Mouse (Mus musculus) neural tube, embryonic 15.5 days (tissue): ENCODE results near the gene Prex1. TPM values are rescaled to one million over a fixed set of nuclear protein-coding genes. Genes with fewer than 3 reads are reported as not detected.
A peak's percentile ranks its signal among the peaks of the same experiment; 100 is the strongest.

Experiments
- ATAC-seq: fragments of 200-750 bp; cut with Nextera tagmentation; 2 replicates; pipeline ENCODE4 v1.8.0; 2017; ENCODE audit warnings: mild to moderate bottlenecking, moderate TSS enrichment, moderate library complexity; ENCODE audit not compliant: low FRiP score
- H3K27ac ChIP-seq: fragments of 300-500 bp; sonication (generic); replicated peaks from 2 replicates; pipeline ENCODE4 v1.5.1; 2015; ENCODE audit warnings: mild to moderate bottlenecking, inconsistent platforms
- H3K27me3 ChIP-seq: fragments of 300-500 bp; sonication (generic); replicated peaks from 2 replicates; pipeline ENCODE4 v1.6.1; 2015; ENCODE audit warnings: inconsistent platforms
- H3K36me3 ChIP-seq: fragments of 300-500 bp; sonication (generic); 2 replicates; pipeline ENCODE4 v1.6.1; 2015; ENCODE audit warnings: inconsistent platforms
- H3K4me1 ChIP-seq: fragments of 300-500 bp; sonication (generic); 2 replicates; pipeline ENCODE4 v1.6.1; 2015; ENCODE audit warnings: inconsistent platforms
- H3K4me2 ChIP-seq: fragments of 300-500 bp; sonication (generic); 2 replicates; pipeline ENCODE4 v1.6.1; 2015; ENCODE audit warnings: inconsistent platforms, mild to moderate bottlenecking, moderate library complexity
- H3K4me3 ChIP-seq: fragments of 300-500 bp; sonication (generic); replicated peaks from 2 replicates; pipeline ENCODE4 v1.5.1; 2015; ENCODE audit warnings: mild to moderate bottlenecking, inconsistent platforms
- H3K9ac ChIP-seq: fragments of 300-500 bp; sonication (generic); replicated peaks from 2 replicates; pipeline ENCODE4 v1.6.1; 2015; ENCODE audit warnings: mild to moderate bottlenecking, inconsistent platforms
- H3K9me3 ChIP-seq: fragments of 300-500 bp; sonication (generic); replicated peaks from 2 replicates; pipeline ENCODE4 v1.6.1; 2016; ENCODE audit warnings: inconsistent platforms
- WGBS: fragments of 180-500 bp; shearing (Covaris S2); methylation state at CpG from one replicate; pipeline ENCODE4 v1.1.7; 2015; ENCODE audit warnings: mixed read lengths; 5-methylcytosine and 5-hydroxymethylcytosine counted together
- polyA plus RNA-seq: library from polyadenylated mRNA; unstranded; fragments of >200 nt; fragmentation: Nextera tagmentation; extraction: Ambion mirVana; gene quantifications from 2 replicates; pipeline ENCODE4 v1.2.1, GENCODE M21; 2015

The Prex1 gene
- polyA plus RNA-seq, 1 experiment from 2014 or later: 24.9 TPM

DNA sequence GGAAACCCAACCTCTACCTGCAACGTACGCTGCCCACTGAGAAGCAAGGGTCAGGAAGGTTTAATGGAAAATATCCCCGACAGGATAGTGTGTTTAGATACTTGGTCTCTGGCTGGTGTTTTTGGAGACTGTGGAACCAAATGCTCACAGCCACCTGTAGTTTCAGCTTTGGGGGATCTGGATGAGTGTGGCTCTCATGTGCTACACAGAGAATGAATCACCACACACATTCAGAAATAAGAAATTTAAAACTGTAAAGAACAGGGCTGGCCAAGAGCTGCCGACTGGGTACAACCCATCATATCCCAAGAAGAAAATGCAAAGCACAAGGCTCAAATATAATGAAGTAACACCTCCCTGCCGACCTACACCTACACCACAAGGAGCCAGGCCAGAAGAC, 73.9 kb downstream of the Prex1 start:
- Histone ChIP-seq H3K36me3 (peaks cover 3% of the 10 kb centered on the region; the same call in 1 of the 2 replicates), H3K9ac (no peak overlapping the region), H3K4me1 (peaks cover 27% of the 10 kb centered on the region), H3K4me3 (no peak overlapping the region), H3K27ac (no peak overlapping the region), H3K9me3 (no peaks in the 10 kb centered on the region), H3K27me3 (no peaks in the 10 kb centered on the region), H3K4me2 (no peak overlapping the region)
- 86% methylated on average over 5 of the region's 5 CpGs for WGBS
- no peak for ATAC-seq

- Histone ChIP-seq H3K4me1 (peaks cover 25% of the 10 kb centered on the region), H3K4me2 (no peak overlapping the region), H3K36me3 (peaks cover 3% of the 10 kb centered on the region; the same call in 1 of the 2 replicates), H3K9me3 (no peaks in the 10 kb centered on the region), H3K4me3 (no peak overlapping the region), H3K27me3 (no peaks in the 10 kb centered on the region), H3K27ac (no peak overlapping the region), H3K9ac (no peak overlapping the region)
- WGBS: 80% methylated on average over 18 of the region's 18 CpGs
- no peak for ATAC-seq
These were observed 74.5 kb downstream of the Prex1 start for GRCm38 (mm10) chr2:166638947-166639641.

GRCm38 (mm10) chr2:166638079-166638800, 75.4 kb downstream of the Prex1 start:
- ATAC-seq: no peak

GRCm38 (mm10) chr2:166637673-166637990, 76.0 kb downstream of the Prex1 start:
- WGBS: 53% methylated on average over 4 of the region's 4 CpGs
- peaks cover 25% of the 10 kb centered on the region for H3K4me1 ChIP-seq
- H3K27me3 ChIP-seq: no peaks in the 10 kb centered on the region
- peaks cover 3% of the 10 kb centered on the region; the same call in 1 of the 2 replicates for H3K36me3 ChIP-seq
- H3K27ac ChIP-seq: 0 out of 2 replicates have a peak overlapping the region, but pooled peaks have one; percentile 15
- H3K9ac ChIP-seq: 0 out of 2 replicates have a peak overlapping the region, but pooled peaks have one; percentile 10
- no peak overlapping the region for H3K4me3 ChIP-seq
- no peak for ATAC-seq
- H3K9me3 ChIP-seq: no peaks in the 10 kb centered on the region
- H3K4me2 ChIP-seq: no peak overlapping the region

More at GRCm38 (mm10) chr2:166638079-166638800, 75.4 kb downstream of the Prex1 start:
- Histone ChIP-seq H3K36me3 (peaks cover 3% of the 10 kb centered on the region; the same call in 1 of the 2 replicates), H3K4me3 (no peak overlapping the region), H3K4me1 (peaks cover 25% of the 10 kb centered on the region), H3K27me3 (no peaks in the 10 kb centered on the region), H3K9me3 (no peaks in the 10 kb centered on the region), H3K4me2 (no peak overlapping the region), H3K9ac (no peak overlapping the region), H3K27ac (no peak overlapping the region)
- WGBS: 61% methylated on average over 13 of the region's 13 CpGs

GRCm38 (mm10) chr2:166636867-166637672, 76.6 kb downstream of the Prex1 start:
- Histone ChIP-seq H3K27ac (peak overlapping the region; percentile 15), H3K4me1 (peaks cover 25% of the 10 kb centered on the region), H3K36me3 (peaks cover 3% of the 10 kb centered on the region; the same call in 1 of the 2 replicates), H3K27me3 (no peaks in the 10 kb centered on the region), H3K4me3 (no peak overlapping the region), H3K9me3 (no peaks in the 10 kb centered on the region), H3K9ac (0 out of 2 replicates have a peak overlapping the region, but pooled peaks have one; percentile 10), H3K4me2 (no peak overlapping the region)
- ATAC-seq: no peak
- WGBS: 22% methylated on average over 17 of the region's 17 CpGs

DNA sequence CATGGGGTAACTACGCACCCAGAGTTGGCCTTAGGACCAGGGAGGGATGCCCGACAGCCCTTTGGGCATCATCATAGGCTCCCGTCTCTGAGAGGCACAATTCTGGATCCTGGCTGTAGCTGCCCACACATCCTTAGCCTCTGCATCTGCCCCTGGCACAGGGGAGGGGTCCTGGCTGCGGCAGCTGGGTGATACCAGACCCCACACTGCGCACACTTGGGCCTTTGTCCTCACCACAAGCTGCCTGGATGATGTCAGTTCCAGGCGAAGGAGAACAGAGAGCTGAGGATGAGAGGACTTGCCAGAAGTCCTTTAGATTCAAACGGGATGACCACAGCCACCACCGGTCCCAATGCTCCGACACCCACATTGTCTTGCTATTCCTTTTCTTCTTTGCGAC, 78.1 kb downstream of the Prex1 start:
- H3K4me2 ChIP-seq: no peak overlapping the region
- ATAC-seq: no peak
- peaks cover 29% of the 10 kb centered on the region for H3K4me1 ChIP-seq
- H3K4me3 ChIP-seq: no peak overlapping the region
- H3K27ac ChIP-seq: no peak overlapping the region
- no peaks in the 10 kb centered on the region for H3K27me3 ChIP-seq
- no peaks in the 10 kb centered on the region for H3K9me3 ChIP-seq
- 91% methylated on average over 10 of the region's 10 CpGs for WGBS
- H3K9ac ChIP-seq: no peak overlapping the region
- peaks cover under 1% of the 10 kb centered on the region; the same call in 1 of the 2 replicates for H3K36me3 ChIP-seq

DNA sequence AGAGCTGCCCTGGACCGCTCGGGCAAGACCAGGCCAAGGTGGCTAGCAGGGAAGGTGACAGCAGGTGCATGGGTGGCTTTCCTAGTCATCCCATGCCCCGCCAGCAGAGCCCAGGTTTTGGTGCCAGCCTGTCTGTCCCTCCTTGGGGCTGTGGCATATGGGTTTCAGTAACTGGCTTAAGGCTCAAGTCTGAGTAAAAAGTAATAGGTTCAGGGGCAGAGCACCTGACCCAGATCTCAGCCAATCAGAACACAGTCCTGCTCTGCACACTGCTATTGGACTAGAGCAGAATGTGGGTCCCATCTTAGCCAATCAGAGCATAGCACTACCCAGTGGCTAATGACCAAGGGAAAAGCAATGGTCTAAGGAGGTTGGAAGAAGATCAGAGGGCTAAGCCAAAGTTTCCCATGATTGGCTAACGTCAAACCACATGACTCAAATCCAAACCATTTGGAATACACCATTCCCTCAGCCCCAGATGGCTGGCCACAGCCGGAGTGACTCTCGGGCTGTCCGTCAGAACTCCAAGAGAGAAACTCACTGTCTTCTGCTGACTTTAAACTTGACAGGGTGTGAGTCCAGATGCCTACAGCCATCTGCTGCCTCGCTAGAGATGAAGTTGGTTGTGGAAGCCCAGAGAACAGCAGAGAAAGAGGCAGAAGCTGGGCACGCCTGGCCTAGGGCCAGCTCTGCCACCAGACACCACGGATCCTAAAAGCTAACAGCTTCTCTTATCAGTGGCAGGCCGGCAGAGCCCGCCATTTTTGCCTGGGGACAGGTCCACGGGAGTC, 80.9 kb downstream of the Prex1 start:
- no peak overlapping the region for H3K4me3 ChIP-seq
- 90% methylated on average over 13 of the region's 13 CpGs for WGBS
- H3K4me1 ChIP-seq: peaks cover 23% of the 10 kb centered on the region
- no peaks in the 10 kb centered on the region for H3K9me3 ChIP-seq
- no peak for ATAC-seq
- no peak overlapping the region for H3K27ac ChIP-seq
- H3K9ac ChIP-seq: no peak overlapping the region
- no peaks in the 10 kb centered on the region for H3K27me3 ChIP-seq
- H3K36me3 ChIP-seq: no peaks in the 10 kb centered on the region
- no peak overlapping the region for H3K4me2 ChIP-seq

- H3K27ac ChIP-seq: no peak overlapping the region
- no peak overlapping the region for H3K4me3 ChIP-seq
- H3K4me2 ChIP-seq: no peak overlapping the region
- peaks cover 12% of the 10 kb centered on the region for H3K4me1 ChIP-seq
- H3K36me3 ChIP-seq: no peaks in the 10 kb centered on the region
- no peaks in the 10 kb centered on the region for H3K27me3 ChIP-seq
- H3K9ac ChIP-seq: no peak overlapping the region
- ATAC-seq: no peak
- no peaks in the 10 kb centered on the region for H3K9me3 ChIP-seq
- 98% methylated on average over 10 of the region's 10 CpGs for WGBS
These were observed 81.9 kb downstream of the Prex1 start for GRCm38 (mm10) chr2:166631621-166632171.

- WGBS: 87% methylated on average over 5 of the region's 5 CpGs
- H3K27me3 ChIP-seq: no peaks in the 10 kb centered on the region
- H3K4me1 ChIP-seq: peaks cover 7% of the 10 kb centered on the region
- no peak overlapping the region for H3K9ac ChIP-seq
- H3K27ac ChIP-seq: no peak overlapping the region
- H3K36me3 ChIP-seq: no peaks in the 10 kb centered on the region
- no peak for ATAC-seq
- no peak overlapping the region for H3K4me3 ChIP-seq
- H3K9me3 ChIP-seq: no peaks in the 10 kb centered on the region
- H3K4me2 ChIP-seq: no peak overlapping the region
These were observed 82.4 kb downstream of the Prex1 start for GRCm38 (mm10) chr2:166631189-166631588.

GRCm38 (mm10) chr2:166629941-166630674, 83.5 kb downstream of the Prex1 start:
- Histone ChIP-seq H3K27ac (no peak overlapping the region), H3K4me3 (no peak overlapping the region), H3K4me2 (no peak overlapping the region), H3K4me1 (peaks cover 11% of the 10 kb centered on the region), H3K27me3 (no peaks in the 10 kb centered on the region), H3K9me3 (no peaks in the 10 kb centered on the region), H3K36me3 (no peaks in the 10 kb centered on the region), H3K9ac (no peak overlapping the region)
- no peak for ATAC-seq
- 90% methylated on average over 17 of the region's 17 CpGs for WGBS
